Mouse (Mus musculus): ENCODE data around the gene Lingo3.

The Lingo3 gene

DNA sequence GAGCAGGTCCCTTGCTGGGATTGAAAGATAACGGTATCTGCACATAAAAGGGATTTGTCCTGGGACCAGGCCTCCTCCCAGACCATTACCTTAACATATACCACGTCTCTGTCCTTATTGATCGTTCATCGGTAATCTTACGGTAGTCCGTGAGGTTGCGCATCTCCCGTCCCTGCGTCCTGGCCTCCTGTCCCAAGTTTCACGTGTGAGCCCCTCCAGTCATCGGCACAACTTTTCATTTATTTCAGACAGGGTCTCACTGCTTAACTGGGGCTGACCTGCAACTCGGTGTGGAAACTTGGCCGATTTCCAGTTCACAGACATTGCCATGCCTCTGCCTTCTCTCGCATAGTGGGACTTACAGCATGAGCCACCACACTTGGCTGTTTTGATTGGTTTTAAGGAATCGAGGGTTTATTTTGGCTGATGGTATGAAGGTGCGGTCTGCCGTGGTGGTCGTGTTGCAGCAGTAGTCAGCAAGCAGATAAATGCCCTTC, 44.7 kb downstream of the Lingo3 start:
- no peak for DNase-seq (ENCODE audit: low spot score)

DNA sequence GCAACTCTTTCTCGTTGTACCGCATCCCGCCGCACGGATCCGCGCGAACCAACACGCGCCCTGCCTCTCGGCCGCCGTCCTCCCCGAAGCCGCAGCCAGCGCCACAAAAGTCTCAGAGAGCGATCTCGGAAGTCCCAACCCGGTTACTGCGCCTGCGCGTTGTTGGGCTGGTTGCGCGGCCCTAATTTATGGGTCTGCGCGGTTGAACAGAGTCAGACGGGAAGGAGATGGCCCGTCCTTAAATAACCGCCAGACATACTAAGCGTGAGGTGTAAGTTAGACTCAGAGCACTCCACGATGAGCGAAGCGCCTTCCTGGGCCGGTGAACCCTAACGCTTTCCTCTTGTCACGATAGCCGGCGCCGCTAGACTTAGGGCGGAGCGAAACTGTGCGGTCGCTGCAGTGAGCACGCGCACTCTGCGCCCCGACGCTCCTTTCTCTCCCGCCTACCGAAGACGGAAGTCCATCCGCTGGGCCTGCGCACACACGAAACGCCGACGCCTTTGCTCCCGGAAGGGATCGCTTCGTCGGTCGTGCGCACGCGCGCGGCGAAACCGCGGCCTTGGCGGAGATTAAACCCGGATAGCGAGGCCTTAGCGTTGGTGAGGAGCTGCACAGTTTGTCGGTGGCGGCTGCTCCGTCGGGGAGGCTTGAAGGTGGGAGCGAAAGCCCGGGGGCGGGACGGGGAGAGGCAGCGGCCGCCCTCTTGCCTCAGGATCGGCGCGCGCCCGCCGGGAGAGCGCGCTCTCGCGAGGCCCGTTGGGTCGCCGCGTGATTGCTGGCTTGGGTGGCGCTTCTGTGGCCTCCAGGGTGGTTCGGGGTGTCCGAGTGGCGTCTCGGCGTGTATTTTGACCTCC, 45.5 kb downstream of the Lingo3 start, which contains the start of the genes Sf3a2 and Plekhj1:
Gene Sf3a2, plus strand, starts transcription at position 49 of the 857 bp plus-strand sequence.
Gene Plekhj1, minus strand, starts transcription at position 477 of the 857 bp plus-strand sequence.
- DNase-seq (ENCODE audit: low spot score) = peak; percentile 97

GRCm38 (mm10) chr10:80797186-80798149, 46.4 kb downstream of the Lingo3 start:
- DNase-seq (ENCODE audit: low spot score) = no peak

- DNase-seq (ENCODE audit: low spot score) = no peak
Observed at GRCm38 (mm10) chr10:80796307-80796848, 47.5 kb downstream of the Lingo3 start.

GRCm38 (mm10) chr10:80794750-80795149, 49.1 kb downstream of the Lingo3 start:
- DNase-seq (ENCODE audit: low spot score) = no peak

DNA sequence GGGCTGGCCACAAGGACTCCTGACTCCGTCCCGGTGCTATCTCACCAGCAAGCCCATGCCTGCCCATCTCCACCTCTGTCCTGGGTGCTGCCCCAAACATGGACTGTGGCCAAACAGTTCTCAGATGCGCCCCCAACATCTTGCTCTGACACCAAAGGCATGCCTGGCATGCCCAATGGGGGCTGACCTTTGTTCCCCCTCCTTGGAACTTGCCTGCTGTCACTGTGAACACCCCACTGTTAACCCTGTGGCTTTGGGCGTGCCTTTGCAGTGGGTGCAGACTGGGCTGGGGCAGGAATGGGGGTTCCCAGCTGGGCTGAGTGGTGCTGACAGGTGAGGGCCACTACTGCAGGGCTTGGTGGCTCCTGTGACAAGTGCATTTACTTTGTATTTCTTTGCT, 50.0 kb downstream of the Lingo3 start:
- no peak for DNase-seq (ENCODE audit: low spot score)

- DNase-seq (ENCODE audit: low spot score) = no peak
Observed at GRCm38 (mm10) chr10:80793033-80793784, 50.6 kb downstream of the Lingo3 start.

GRCm38 (mm10) chr10:80792175-80793032, 51.4 kb downstream of the Lingo3 start:
- DNase-seq (ENCODE audit: low spot score) = no peak

GRCm38 (mm10) chr10:80791476-80792174, 52.2 kb downstream of the Lingo3 start:
- DNase-seq (ENCODE audit: low spot score) = no peak

- no peak for DNase-seq (ENCODE audit: low spot score)
Observed at GRCm38 (mm10) chr10:80790761-80791404, 53.0 kb downstream of the Lingo3 start.

DNA sequence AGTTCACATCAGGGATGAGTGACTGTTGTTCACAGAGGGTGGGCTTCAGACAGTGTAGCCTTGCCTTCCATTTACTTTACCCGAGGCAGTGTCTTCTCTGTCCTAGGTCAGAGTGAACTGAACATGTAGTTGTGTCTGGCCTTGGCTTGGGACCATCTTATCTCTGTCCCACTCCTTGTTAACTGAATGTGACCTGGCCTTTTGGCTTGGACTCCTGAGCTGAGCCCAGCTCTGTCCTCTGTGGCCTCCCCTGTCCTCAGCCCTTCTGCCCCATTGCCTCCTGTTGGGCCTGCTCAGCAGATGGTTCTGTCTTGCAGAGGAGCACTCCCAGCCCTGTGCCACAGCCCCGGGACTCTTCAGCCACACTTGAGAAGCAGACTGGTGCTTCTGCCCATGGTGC, 56.3 kb downstream of the Lingo3 start:
- DNase-seq (ENCODE audit: low spot score) = no peak

GRCm38 (mm10) chr10:80785963-80786362, 57.9 kb downstream of the Lingo3 start:
- no peak for DNase-seq (ENCODE audit: low spot score)

DNA sequence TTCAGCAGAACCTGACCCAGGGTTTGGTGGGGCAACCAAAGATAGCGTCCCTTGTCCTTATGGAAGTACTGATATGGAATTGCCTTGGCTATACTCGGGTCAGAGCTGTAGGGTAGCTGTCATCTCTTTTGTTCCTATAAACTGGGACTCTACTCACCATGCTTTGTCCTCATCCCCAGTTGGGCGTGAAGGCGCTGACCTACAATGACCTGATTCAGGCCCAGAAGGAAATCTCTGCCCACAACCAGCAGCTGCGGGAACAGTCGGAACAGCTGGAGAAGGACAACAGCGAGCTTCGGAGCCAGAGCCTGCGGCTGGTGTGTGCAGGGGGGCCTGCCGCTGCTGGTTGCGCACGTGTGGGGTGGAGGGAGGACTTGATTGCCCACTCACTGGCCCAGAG, 59.0 kb downstream of the Lingo3 start:
- DNase-seq (ENCODE audit: low spot score) = no peak

DNA sequence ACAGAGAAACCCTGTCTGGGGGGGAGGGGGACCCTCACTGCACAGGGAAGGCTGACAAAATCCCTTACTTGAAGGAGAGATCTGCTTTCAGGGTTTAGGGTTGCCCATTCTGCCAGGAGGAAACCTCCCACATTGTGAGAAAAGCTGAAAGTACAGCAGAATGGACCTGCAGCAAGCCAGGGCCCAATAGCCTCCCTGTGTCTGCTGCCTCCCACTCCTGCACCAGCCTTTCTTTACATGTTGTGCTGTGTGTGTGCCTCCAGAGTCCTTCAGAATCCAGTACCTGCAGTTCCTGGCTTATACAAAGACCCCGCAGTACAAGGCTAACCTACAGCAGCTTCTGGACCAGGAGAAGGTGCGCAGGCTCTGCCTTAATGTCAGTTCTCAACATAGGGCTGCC, 59.5 kb downstream of the Lingo3 start:
- DNase-seq (ENCODE audit: low spot score) = no peak

All from layer of hippocampus, adult 9-10 months (tissue).